Mouse (Mus musculus) ES-Bruce4 (cell line): ENCODE data around the gene Dmwd.

Experiments
- CTCF ChIP-seq: IDR thresholded peaks from one replicate; pipeline ENCODE4 v1.8.1; 2011; ENCODE audit warnings: low read depth, low read length
- POLR2A ChIP-seq: IDR thresholded peaks from one replicate; pipeline ENCODE4 v1.8.1; 2011; ENCODE audit warnings: low read length; ENCODE audit not compliant: insufficient read depth

DNA sequence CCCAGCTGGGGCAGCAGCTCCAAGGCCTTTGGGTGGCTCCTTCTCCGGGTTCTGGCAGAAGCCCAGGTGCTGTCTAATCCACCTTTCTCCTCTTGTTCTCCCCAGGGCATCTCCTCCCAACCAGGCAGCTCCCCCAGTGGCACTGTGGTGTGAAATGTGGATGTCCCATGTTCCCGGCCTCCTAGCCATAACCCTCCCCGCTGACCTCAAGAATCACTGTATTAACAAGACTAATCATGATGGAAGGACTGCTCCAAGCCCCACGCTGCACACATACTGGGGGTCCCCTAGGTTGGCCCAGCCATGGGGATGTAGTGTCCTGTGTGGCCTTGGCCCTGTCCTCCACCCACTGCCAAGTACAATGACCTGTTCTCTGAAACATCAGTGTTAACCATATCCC is 6.1 kb downstream of the Dmwd start:
- TF ChIP-seq POLR2A, result no peak
- no peak for TF ChIP-seq CTCF
